Mouse (Mus musculus): ENCODE data around the gene Atf7ip.

Atf7ip gene

DNA sequence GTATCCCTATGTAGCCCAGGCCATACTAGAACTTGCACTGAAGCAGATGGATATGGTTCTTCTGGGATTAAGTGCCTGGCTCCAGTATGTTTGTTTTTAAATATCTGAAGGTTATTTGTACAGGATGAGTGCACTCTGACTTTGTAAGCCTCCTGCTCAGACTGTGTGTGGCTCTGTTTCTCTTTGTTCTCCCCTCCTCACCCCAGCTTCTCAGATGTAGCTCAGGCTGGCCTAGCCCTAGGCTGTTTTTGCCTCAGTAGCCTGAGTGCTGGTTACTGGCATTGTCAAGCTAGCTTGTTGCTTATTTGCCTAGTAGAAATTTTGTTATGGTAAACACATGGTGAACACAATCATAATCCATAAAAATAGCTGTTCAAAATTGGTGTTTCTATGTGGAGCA, 15.7 kb downstream of the Atf7ip start:
- DNase-seq (ENCODE audit: low read depth, low spot score) = no peak

DNA sequence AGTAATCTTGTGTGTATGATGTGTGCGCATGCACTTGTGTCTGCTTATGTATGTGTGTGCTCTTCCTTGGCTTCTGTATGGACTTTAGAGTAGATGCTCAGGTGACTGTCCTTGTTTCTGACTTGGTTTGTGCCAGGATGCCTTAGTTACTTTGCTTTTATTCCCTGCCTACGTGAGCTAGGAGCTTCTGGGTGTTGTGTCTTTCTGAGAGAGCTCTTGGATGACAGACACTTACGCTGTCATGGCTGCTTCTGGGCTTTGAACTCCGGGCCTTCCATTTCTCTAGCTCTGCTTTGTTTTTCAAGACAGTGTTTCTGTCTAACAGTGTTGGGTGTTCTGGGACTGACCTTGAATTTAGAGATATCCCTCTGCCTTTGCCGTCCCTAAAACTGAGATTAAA, 16.7 kb downstream of the Atf7ip start:
- DNase-seq (ENCODE audit: low read depth, low spot score) = no peak

- DNase-seq (ENCODE audit: low read depth, low spot score) = no peak
Observed at GRCm38 (mm10) chr6:136524751-136525150, 18.8 kb downstream of the Atf7ip start.

- DNase-seq (ENCODE audit: low read depth, low spot score) = no peak
Observed at GRCm38 (mm10) chr6:136525567-136525966, 19.6 kb downstream of the Atf7ip start.

- no peak for DNase-seq (ENCODE audit: low read depth, low spot score)
Observed at GRCm38 (mm10) chr6:136529156-136529555, 23.2 kb downstream of the Atf7ip start.

- DNase-seq (ENCODE audit: low read depth, low spot score) = no peak
Observed at GRCm38 (mm10) chr6:136531792-136532230, 25.8 kb downstream of the Atf7ip start.

- peak; percentile 88 for DNase-seq (ENCODE audit: low read depth, low spot score)
Observed at GRCm38 (mm10) chr6:136532535-136533291, 26.7 kb downstream of the Atf7ip start.

- DNase-seq (ENCODE audit: low read depth, low spot score) = no peak
Observed at GRCm38 (mm10) chr6:136533804-136534203, 27.8 kb downstream of the Atf7ip start.

DNA sequence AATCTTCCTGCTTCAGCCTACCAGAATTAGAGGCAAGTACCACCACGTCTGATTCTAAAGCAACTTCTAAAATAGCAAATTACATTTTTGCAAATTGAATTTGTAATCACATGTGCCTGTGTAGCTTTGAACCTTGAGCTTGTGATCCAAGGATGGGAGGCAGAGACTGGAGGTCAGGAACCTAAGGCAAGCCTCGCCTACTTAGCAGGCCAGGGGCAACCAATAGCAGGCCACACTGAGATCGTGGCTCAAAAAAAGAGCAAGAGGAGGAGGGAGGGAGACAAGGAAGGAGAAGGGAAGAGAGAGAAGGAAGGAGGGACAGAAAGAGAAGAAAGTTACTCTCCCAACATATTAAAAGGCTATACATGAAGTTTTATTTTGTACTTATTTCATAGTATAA, 28.5 kb downstream of the Atf7ip start:
- no peak for DNase-seq (ENCODE audit: low read depth, low spot score)

DNA sequence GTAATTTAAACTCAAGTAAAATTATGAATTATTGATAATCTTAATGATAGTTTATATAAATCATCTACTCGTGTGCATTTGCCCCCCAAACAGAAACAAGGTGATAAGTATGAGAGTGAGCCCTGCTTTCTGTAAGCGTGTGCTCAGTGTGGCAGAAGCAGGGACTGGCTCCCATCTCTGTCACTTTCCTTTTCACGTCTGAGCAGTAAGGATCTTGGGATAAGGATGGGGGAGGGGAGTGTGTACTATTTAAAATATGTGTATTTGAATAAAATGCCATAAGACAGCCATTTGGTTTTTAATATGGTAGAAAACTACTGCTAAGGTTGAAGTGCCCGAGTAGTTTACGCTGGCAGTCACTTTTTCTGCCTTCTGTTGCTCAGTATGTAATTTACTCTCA, 29.2 kb downstream of the Atf7ip start:
- no peak for DNase-seq (ENCODE audit: low read depth, low spot score)

- DNase-seq (ENCODE audit: low read depth, low spot score) = no peak
Observed at GRCm38 (mm10) chr6:136536121-136536520, 30.2 kb downstream of the Atf7ip start.

DNA sequence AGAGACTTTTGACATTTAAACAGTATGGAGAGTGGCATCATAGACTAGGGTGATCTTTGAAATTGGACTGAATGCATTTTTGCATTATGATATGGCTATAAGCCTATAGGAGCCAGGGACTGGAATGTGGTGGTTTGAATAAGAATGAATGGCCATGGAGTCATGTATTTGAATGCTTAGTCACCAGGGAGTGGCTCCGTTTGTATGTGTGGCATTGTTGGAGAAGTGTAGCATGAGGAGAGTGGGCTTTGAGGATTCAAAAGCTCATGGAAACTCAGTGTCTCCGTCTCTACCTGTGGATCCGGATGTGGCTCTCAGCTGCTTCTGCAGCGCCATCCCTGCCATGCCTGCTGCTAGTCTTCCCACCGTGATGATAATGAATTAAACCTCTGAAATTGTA, 35.4 kb downstream of the Atf7ip start:
- no peak for DNase-seq (ENCODE audit: low read depth, low spot score)

DNA sequence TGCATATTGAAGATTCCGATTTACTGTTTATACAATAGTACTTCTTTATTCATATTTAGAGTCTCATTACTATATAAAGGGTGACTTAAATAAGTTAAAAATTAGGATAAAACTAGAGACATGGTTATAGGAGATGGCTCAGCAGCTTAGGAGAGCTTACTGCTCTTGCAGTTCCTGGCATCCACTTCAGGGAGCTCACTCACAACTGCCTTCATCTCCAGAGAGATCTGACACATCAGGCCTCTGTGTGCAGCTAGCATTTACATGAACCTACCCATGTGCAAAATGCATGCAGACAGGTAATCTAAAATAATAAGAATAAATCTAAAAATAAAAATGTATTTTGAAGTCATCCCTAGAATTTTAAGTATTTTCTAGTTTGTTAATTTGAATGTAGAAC, 36.1 kb downstream of the Atf7ip start:
- no peak for DNase-seq (ENCODE audit: low read depth, low spot score)

GRCm38 (mm10) chr6:136543164-136543563, 37.2 kb downstream of the Atf7ip start:
- peak; percentile 40 for DNase-seq (ENCODE audit: low read depth, low spot score)

DNA sequence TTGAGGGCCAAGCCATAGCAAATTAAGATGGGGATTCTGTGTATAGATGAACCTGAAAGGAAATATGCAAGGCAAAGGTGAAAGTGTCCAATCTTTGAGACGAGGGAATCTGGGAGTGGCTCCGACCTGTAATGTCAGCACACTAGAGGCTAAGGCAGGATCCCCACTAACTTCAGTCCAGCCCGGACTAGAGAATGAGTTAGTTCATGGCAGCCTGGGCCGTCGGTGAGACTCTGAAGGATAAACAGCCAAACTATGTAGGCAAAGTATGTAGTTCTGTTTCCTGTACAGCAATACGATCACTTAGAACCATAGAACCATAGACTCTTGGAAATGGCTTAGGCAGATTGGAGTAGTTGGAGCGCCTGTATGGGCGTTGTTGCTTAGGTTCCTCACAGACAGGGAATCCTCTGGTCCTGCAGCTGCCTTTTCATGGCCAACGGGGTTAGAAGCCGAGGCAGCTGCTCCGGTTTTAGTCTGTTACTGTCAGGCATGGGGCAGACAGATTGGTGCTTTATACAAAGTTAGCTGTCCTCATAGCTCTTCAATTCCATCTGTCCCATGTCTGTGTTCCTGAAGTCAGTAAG, 39.4 kb downstream of the Atf7ip start:
- no peak for DNase-seq (ENCODE audit: low read depth, low spot score)

GRCm38 (mm10) chr6:136546286-136546685, 40.3 kb downstream of the Atf7ip start:
- DNase-seq (ENCODE audit: low read depth, low spot score) = no peak

DNA sequence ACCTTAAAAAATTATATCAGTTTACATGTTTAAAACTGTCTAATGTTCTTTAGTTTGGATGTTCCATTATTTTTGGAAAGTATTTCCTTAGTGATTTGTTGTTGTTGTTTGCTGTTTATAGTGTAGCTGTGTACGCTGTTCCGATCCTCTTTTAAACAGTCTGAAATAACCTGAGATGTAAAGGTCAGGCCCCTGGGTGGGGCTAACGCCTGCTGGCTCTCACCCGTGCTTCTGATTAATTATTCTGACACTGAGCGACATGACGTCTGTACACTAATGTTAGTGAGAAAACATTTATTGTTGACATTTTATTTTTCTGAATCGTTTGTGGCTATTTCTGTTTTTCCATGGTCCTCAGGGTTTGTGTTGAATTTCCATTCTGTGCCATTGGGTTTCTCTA, 41.0 kb downstream of the Atf7ip start:
- no peak for DNase-seq (ENCODE audit: low read depth, low spot score)

DNA sequence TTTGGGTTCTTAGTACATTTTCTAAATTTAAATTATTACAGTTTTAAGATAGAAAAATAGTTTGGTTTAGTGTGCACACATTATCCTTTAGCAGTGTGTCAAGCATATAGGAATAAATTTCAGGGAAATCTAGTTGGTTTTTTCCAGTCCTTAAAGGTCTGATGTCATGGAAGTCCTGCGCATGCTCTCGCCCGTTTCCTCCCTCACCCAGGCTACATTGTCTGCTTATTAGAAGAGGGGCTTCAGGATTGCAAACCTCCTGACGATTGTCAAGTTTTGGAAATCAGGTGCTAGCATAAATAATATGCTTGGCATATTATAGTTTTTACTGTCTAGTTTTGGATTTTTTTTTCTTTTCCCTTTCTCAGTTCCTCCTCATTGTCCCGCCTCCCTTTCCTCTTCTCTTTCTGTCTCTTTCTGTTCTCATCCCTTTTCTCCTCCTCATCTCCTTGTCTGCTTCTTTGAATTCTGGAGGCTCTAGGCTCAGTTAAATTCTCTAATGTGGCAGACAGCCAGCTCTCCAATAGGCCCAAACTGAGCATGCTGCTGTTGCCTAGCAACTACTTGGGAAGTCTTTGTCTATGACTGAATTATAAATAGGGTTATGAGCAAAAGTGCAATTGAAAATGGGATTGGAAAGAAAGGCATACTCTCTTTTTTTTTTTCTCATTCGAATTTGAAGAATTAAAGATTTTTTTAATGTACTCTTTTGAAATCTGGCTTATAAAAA, 42.2 kb downstream of the Atf7ip start:
- no peak for DNase-seq (ENCODE audit: low read depth, low spot score)

DNA sequence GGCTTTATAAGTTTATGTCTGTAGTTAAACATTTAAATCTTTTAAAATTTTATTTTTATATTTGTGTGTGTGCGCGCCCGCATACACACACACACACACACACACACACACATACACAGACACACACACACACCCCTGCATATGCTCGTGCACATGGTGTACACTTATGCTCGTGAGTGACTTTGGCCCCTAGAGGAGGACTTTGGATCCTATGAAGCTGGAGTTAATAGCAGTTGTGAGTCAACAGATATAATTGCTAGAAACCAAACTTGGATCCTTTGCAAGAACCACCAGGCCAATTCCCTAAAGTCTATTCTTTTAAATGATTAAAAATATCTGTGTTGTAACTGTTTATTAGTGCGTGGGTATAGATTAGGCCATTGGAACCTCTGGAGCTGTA, 42.8 kb downstream of the Atf7ip start:
- DNase-seq (ENCODE audit: low read depth, low spot score) = no peak

DNA sequence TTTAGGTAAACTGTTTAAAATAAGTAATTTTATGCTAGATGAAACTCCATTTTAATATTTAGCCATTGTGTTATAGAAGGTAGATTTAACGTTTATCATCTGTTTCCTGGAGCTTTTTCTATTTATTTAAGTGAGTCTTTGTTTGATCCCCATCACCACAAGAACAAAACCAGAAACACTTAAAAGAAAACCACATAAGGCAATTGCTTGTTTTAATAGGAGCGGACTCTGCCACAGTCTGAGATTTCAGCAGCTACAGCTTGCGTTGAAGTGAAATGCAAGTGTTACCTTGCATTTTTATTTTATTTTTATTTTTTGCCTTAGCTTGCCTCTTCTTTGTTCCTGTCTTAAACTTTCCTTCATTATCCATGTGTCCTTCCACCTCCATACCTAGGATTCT, 43.6 kb downstream of the Atf7ip start:
- DNase-seq (ENCODE audit: low read depth, low spot score) = no peak

GRCm38 (mm10) chr6:136550596-136551304, 44.8 kb downstream of the Atf7ip start:
- DNase-seq (ENCODE audit: low read depth, low spot score) = peak; percentile 50

DNA sequence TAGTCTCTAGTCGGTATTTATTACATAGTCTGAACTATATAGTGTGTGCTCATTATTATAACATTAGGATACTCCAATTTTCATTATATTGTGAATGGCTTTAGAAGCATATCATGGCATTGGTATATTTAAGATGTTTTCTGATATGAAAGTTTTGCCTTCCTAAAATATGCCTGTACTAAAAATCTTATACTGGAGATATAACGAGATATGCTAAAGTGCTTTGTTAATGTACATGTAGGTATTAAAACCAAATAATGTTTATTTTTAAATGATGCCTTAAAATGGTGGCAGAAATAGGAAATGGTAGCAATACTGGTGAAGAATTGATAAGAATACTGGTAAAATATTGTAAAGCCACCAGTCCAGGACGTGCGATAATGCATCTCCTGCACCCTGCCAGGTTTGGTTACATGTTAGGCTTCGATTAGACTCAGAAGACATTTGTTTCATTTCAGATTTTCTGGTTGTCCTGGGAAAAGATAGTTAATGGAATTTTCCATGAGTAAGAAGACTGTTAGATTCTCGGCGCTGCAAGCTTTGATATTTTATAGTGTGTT, 45.7 kb downstream of the Atf7ip start:
- no peak for DNase-seq (ENCODE audit: low read depth, low spot score)

Measured in forelimb bud, embryonic 11.5 days (tissue).